Mouse (Mus musculus) kidney, adult 2 months (tissue): ENCODE measurements around the gene Daam1.

Experiments
- CTCF ChIP-seq: fragments of 200-500 bp; conservative IDR thresholded peaks from 2 replicates; pipeline ENCODE4 v1.5.1; 2011; ENCODE audit warnings: low read depth, mild to moderate bottlenecking, control low read depth, low read length, moderate library complexity, mixed read lengths; ENCODE audit not compliant: insufficient read depth, insufficient read length
- POLR2A ChIP-seq: fragments of 200-500 bp; IDR thresholded peaks from one replicate; pipeline ENCODE4 v1.6.1; 2011; ENCODE audit warnings: low read depth, low read length, control low read depth

- TF ChIP-seq CTCF (no peak), POLR2A (no peak)
These were observed 141.9 kb downstream of the Daam1 start for GRCm38 (mm10) chr12:71972619-71973266.
